Mouse (Mus musculus) forebrain, embryonic 10.5 days (tissue): Measurements from ENCODE around the gene Msx3. TPM values are rescaled to one million over a fixed set of nuclear protein-coding genes. Genes with fewer than 3 reads are reported as not detected.

Source experiments
- DNase-seq: peaks from one replicate; pipeline ENCODE4 v3.0.0-alpha.2; 2017; ENCODE audit warnings: low spot score; ENCODE audit errors: extremely low spot score
- H3K27ac ChIP-seq: fragments of 300-500 bp; sonication (generic); 2 replicates; pipeline ENCODE4 v1.5.1; 2016; ENCODE audit warnings: mild to moderate bottlenecking
- H3K27me3 ChIP-seq: fragments of 300-500 bp; sonication (generic); 2 replicates; pipeline ENCODE4 v1.6.1; 2016; ENCODE audit warnings: mild to moderate bottlenecking; ENCODE audit not compliant: poor library complexity, severe bottlenecking
- H3K36me3 ChIP-seq: fragments of 300-500 bp; sonication (generic); replicated peaks from 2 replicates; pipeline ENCODE4 v1.6.1; 2016; ENCODE audit warnings: mild to moderate bottlenecking, moderate library complexity
- H3K4me1 ChIP-seq: fragments of 300-500 bp; sonication (generic); 2 replicates; pipeline ENCODE4 v1.6.1; 2016
- H3K4me3 ChIP-seq: fragments of 300-500 bp; sonication (generic); 2 replicates; pipeline ENCODE4 v1.5.1; 2016; ENCODE audit warnings: mild to moderate bottlenecking, moderate library complexity
- H3K9me3 ChIP-seq: fragments of 300-500 bp; sonication (generic); 2 replicates; pipeline ENCODE4 v1.6.1; 2016; ENCODE audit warnings: mild to moderate bottlenecking, moderate library complexity
- WGBS: fragments of 180-500 bp; shearing (Covaris S2); methylation state at CpG from one replicate; pipeline ENCODE4 v1.1.7; 2016; 5-methylcytosine and 5-hydroxymethylcytosine counted together
- polyA plus RNA-seq: library from polyadenylated mRNA; unstranded; fragments of >200 nt; fragmentation: Nextera tagmentation; extraction: Ambion mirVana; gene quantifications from 2 replicates; pipeline ENCODE4 v1.2.1, GENCODE M21; 2016

The Msx3 gene
- 0.31 and 0.69 TPM in 2 replicates for polyA plus RNA-seq

- 0 out of 2 replicates have a peak within 1 kb of the TSS, but pooled peaks have one; percentile 26 for H3K27ac ChIP-seq
- H3K9me3 ChIP-seq, result no peaks in the 10 kb centered on the region
- H3K36me3 ChIP-seq, result no peaks in the 10 kb centered on the region
- H3K27me3 ChIP-seq, result peaks cover 100% of the 10 kb centered on the region
- peak within 1 kb of the TSS; percentile 47 for H3K4me3 ChIP-seq
- under 1% methylated on average over 56 of the region's 56 CpGs for WGBS
- H3K4me1 ChIP-seq, result peaks cover 29% of the 10 kb centered on the region
- DNase-seq, result no peak
Measured at GRCm38 (mm10) chr7:140048361-140049114, at the start of gene Msx3. Gene Msx3 (minus strand): TSS chr7:140049089.

- Histone ChIP-seq H3K4me1 (peaks cover 19% of the 10 kb centered on the region), H3K27me3 (peaks cover 25% of the 10 kb centered on the region), H3K36me3 (no peaks in the 10 kb centered on the region), H3K9me3 (no peaks in the 10 kb centered on the region), H3K4me3 (no peak overlapping the region), H3K27ac (no peak overlapping the region)
- no peak for DNase-seq
- WGBS, result 85% methylated on average over 1 of the region's 1 CpGs
Measured at GRCm38 (mm10) chr7:140098466-140098865, 49.6 kb upstream of the Msx3 start.

GRCm38 (mm10) chr7:140096055-140096454, 47.2 kb upstream of the Msx3 start:
- no peak for DNase-seq
- Histone ChIP-seq H3K9me3 (no peaks in the 10 kb centered on the region), H3K27me3 (peaks cover 10% of the 10 kb centered on the region), H3K4me1 (peaks cover 2% of the 10 kb centered on the region; the same call in 1 of the 2 replicates), H3K27ac (no peak overlapping the region), H3K36me3 (no peaks in the 10 kb centered on the region), H3K4me3 (no peak overlapping the region)

- Histone ChIP-seq H3K4me1 (no peaks in the 10 kb centered on the region; the same call in 1 of the 2 replicates), H3K36me3 (no peaks in the 10 kb centered on the region), H3K27ac (no peak overlapping the region), H3K27me3 (peaks cover 5% of the 10 kb centered on the region), H3K4me3 (no peak overlapping the region), H3K9me3 (no peaks in the 10 kb centered on the region)
- 61% methylated on average over 1 of the region's 1 CpGs for WGBS
- DNase-seq, result no peak
Measured at GRCm38 (mm10) chr7:140095556-140095955, 46.7 kb upstream of the Msx3 start.

GRCm38 (mm10) chr7:140094954-140095353, 46.1 kb upstream of the Msx3 start:
- 0 out of 2 replicates have a peak, but pooled peaks cover 4% of the 10 kb centered on the region for H3K27me3 ChIP-seq

GRCm38 (mm10) chr7:140092924-140093528, 44.1 kb upstream of the Msx3 start, which contains the start of gene Prap1:
Gene Prap1 (plus strand): TSS chr7:140093395.
- no peak for DNase-seq
- no peak within 1 kb of the TSS for H3K27ac ChIP-seq
- no peaks in the 10 kb centered on the region for H3K9me3 ChIP-seq
- H3K27me3 ChIP-seq, result no peaks in the 10 kb centered on the region
- H3K4me1 ChIP-seq, result no peaks in the 10 kb centered on the region; the same call in 1 of the 2 replicates
- H3K4me3 ChIP-seq, result no peak within 1 kb of the TSS
- WGBS, result 74% methylated on average over 5 of the region's 5 CpGs
- no peaks in the 10 kb centered on the region for H3K36me3 ChIP-seq

More at GRCm38 (mm10) chr7:140094954-140095353, 46.1 kb upstream of the Msx3 start:
- no peak overlapping the region for H3K27ac ChIP-seq
- DNase-seq, result no peak
- H3K4me1 ChIP-seq, result no peaks in the 10 kb centered on the region; the same call in 1 of the 2 replicates
- no peak overlapping the region for H3K4me3 ChIP-seq
- 67% methylated on average over 5 of the region's 5 CpGs for WGBS
- H3K36me3 ChIP-seq, result no peaks in the 10 kb centered on the region
- no peaks in the 10 kb centered on the region for H3K9me3 ChIP-seq

- peaks cover 2% of the 10 kb centered on the region; the same call in 1 of the 2 replicates for H3K4me1 ChIP-seq
- WGBS, result 80% methylated on average over 10 of the region's 10 CpGs
Measured at GRCm38 (mm10) chr7:140090601-140091000, 41.7 kb upstream of the Msx3 start.

GRCm38 (mm10) chr7:140082242-140082678, 33.4 kb upstream of the Msx3 start, which contains the start of gene Caly:
Gene Caly (minus strand): TSS chr7:140082548.
- Histone ChIP-seq H3K4me3 (peak within 1 kb of the TSS; percentile 49), H3K9me3 (no peaks in the 10 kb centered on the region), H3K27me3 (peaks cover 49% of the 10 kb centered on the region), H3K27ac (no peak within 1 kb of the TSS), H3K36me3 (no peaks in the 10 kb centered on the region), H3K4me1 (peaks cover 39% of the 10 kb centered on the region)
- WGBS, result 7% methylated on average over 18 of the region's 18 CpGs
- peak; percentile 79 for DNase-seq

More at GRCm38 (mm10) chr7:140090601-140091000, 41.7 kb upstream of the Msx3 start:
- no peak for DNase-seq
- Histone ChIP-seq H3K27ac (no peak overlapping the region), H3K9me3 (no peaks in the 10 kb centered on the region), H3K36me3 (no peaks in the 10 kb centered on the region), H3K4me3 (no peak overlapping the region), H3K27me3 (no peaks in the 10 kb centered on the region)

- no peak for DNase-seq
- no peaks in the 10 kb centered on the region for H3K9me3 ChIP-seq
- H3K27me3 ChIP-seq, result peaks cover 49% of the 10 kb centered on the region
- H3K27ac ChIP-seq, result no peak overlapping the region
- H3K36me3 ChIP-seq, result no peaks in the 10 kb centered on the region
- H3K4me3 ChIP-seq, result peak overlapping the region; percentile 49
- peaks cover 36% of the 10 kb centered on the region for H3K4me1 ChIP-seq
- 13% methylated on average over 20 of the region's 20 CpGs for WGBS
Measured at GRCm38 (mm10) chr7:140081408-140082241, 32.7 kb upstream of the Msx3 start.

- H3K27me3 ChIP-seq, result peaks cover 56% of the 10 kb centered on the region
- 4% methylated on average over 24 of the region's 24 CpGs for WGBS
Measured at GRCm38 (mm10) chr7:140080503-140081156, 31.7 kb upstream of the Msx3 start.

GRCm38 (mm10) chr7:140078711-140079110, 29.8 kb upstream of the Msx3 start:
- Histone ChIP-seq H3K27me3 (peaks cover 59% of the 10 kb centered on the region), H3K9me3 (no peaks in the 10 kb centered on the region), H3K4me1 (peaks cover 36% of the 10 kb centered on the region), H3K36me3 (no peaks in the 10 kb centered on the region), H3K4me3 (no peak overlapping the region), H3K27ac (no peak overlapping the region)
- DNase-seq, result peak; percentile 77
- 6% methylated on average over 5 of the region's 5 CpGs for WGBS

More at GRCm38 (mm10) chr7:140080503-140081156, 31.7 kb upstream of the Msx3 start:
- peak; percentile 89 for DNase-seq
- Histone ChIP-seq H3K9me3 (no peaks in the 10 kb centered on the region), H3K36me3 (no peaks in the 10 kb centered on the region), H3K4me3 (peak overlapping the region; percentile 49), H3K4me1 (peaks cover 36% of the 10 kb centered on the region), H3K27ac (peak overlapping the region; percentile 79)

GRCm38 (mm10) chr7:140077698-140078097, 28.8 kb upstream of the Msx3 start:
- Histone ChIP-seq H3K4me1 (peaks cover 33% of the 10 kb centered on the region), H3K27me3 (peaks cover 61% of the 10 kb centered on the region)
- WGBS, result 84% methylated on average over 6 of the region's 6 CpGs

More at GRCm38 (mm10) chr7:140077698-140078097, 28.8 kb upstream of the Msx3 start:
- H3K4me3 ChIP-seq, result no peak overlapping the region
- H3K36me3 ChIP-seq, result no peaks in the 10 kb centered on the region
- no peak for DNase-seq
- no peak overlapping the region for H3K27ac ChIP-seq
- H3K9me3 ChIP-seq, result no peaks in the 10 kb centered on the region
